Mouse (Mus musculus): ENCODE data around the gene Ankrd33.

Ankrd33 gene

DNA sequence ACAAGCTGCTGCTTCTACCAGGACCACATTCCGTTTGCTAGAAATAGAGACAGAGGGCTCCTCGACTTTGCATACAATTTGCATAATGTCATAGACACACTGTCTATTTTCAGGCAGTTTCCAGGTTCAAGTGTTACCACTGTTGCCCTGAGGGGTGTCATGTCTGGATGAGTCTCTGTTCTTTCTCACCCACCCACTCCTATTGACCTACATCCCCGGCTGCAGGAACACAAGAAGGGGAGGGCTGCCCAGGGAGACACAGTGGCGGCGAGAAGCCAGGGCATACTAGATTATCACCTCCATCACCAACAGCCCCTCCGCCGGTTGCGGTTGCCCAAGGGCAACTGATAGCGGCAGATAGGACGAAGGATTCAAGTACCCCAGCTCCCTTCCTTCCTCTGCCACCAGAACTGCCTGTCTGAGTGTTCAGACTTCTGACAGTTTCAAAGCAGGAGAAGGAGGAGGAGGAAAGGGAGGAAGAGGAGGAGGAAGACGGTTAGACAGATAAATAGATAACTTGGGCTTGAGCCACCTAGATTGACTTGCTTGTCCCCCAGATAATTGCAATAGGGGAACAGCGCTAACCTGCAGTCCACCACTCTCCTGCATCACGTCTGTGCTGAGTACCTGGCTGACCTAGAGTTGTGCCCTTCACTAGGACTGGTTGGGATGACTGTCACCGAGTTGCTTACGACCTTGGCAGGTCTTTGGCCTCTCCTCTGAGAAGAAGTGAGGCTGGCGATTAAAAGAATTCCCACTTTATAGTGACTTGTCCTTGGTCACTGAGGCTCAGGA lies 31.8 kb downstream of the Ankrd33 start:
- DNase-seq (ENCODE audit: low spot score in 2 of 2): no peak

DNA sequence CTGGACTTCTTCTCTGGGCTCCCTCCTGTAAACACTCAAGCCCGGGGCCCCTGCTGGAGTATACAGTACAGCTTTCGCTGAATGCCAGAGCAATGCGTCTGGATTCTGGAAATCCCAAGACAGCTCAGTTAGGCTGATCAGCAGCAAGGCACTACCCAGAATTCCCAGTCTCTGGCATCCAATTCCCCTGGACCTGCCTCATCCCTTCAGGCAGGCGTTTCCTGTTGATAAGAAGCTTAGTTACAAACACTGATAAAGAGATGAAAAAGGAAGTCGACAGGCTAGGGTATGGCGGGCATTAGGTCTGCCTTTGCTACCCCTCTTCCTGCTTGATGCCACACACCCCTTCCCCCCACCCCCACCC lies 32.3 kb downstream of the Ankrd33 start:
- no peak for DNase-seq (ENCODE audit: low spot score in 2 of 2)

DNA sequence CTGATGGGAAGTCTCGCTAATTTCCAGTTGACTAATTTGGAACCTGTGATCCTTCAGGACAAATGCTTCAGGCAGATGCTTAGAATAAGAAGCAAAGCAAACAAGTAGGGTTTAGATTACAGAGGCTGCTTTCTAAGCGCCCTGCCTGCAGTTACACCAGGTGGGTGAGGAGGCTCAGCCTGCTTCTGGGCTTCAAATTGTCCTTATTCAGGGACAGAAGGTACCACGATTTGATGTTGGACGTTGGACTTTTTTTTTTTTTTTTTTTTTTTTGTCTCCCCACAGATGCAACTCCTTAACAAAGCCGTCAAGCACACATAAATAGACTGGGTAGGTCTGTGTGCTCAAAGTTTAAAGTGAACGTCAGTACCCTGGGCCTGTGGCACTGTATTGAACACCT lies 33.0 kb downstream of the Ankrd33 start:
- DNase-seq (ENCODE audit: low spot score in 2 of 2): no peak

DNA sequence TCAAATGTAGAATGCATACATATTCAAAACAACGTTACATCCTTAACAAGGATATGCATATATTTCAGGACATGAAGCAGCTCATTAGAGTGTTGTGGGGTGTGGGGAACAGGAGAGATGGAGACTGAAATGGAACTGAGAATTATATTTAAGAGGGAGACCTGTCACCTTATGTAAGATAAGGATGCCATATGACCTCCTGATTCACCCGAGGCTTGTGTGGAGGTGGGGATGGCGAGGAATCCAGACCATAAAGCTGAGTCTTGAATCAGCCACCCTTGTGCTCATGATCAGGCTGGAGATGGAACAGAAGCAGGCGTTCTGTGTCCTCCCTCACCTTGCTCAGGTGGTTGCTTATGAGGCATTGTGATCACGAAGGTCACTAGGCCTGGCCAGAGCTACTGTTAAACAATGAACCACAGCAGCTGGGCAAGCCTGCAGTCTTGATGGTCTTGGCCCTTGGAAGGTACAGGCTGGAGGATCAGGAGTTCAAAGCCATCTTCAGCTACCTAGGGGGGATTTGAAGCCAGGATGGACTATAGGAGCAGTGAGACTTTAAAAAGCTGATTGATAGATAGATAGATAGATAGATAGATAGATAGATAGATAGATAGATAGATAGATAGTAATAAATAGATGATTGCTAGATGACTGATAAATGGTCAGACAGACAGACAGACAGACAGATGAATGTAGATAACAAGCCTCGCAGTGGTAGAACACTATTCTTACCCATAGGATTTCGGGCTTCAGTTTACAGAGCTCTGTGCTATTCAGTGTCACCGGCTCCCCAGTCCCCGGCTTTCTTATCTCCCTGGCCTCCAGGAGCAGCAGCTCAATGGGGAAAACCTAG lies 36.1 kb downstream of the Ankrd33 start:
- DNase-seq (ENCODE audit: low spot score in 2 of 2): no peak

DNA sequence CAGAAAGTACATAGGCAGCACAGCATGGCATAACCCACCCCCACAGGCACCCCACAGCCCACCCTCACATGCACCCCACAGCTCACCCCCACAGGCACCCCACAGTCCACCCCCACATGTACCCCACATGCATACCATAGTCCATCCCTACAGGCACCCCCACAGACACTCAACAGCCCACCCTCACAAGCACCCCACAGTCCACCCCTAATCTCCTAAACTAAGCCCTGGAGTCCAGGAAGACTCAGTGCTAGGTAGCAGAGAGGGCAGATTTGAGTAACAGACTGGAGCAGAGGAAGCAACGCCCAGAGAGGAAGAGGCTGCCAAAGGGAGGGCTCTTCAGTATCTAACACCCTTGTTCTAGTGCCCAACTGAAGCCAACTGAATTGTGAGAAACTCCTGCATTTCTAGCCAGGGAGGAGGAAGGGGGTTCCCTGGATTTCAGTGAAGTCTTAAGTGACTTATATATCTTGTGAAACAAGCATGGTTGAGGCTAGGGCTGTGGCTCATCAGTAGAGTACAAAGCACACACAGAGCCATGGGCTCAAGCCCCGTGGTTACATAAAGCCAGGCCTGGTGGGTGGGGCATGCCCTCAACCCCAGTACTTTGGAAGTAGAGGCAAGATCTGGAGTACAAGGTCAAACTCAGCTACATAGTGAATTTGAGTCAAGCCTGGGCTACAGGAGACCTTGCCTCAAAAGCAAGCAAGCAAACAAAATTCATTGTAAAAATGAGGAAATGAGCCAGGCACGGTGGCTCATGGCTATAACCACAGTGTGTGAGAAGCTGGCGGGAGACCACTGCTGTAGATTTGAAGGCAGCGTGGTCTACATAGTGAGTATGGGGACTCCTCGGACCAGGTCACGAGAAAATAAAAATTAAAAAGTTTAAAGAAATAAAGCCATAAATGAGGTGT lies 39.4 kb downstream of the Ankrd33 start:
- DNase-seq (ENCODE audit: low spot score in 2 of 2): no peak

DNA sequence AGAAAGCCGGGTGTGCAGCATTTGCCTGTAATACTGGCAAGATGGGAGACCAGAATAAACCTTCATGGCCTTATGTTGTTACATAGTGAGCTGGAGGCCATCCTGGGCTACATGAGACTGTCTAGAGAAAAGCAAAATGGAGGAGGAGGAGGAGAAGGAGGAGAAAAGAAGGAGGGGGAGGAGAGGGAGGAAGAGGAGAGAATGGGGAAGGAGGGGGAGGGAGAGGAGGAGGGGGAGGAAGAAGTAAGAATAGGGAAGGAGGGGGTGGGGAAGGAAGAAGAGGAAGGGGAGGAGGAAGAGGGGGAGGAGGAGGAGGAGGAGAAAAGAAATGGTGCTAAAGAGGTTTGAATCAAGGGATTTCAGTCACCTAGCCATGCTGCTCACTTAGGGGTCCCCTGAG lies 44.6 kb downstream of the Ankrd33 start:
- DNase-seq (ENCODE audit: low spot score in 2 of 2): no peak

DNA sequence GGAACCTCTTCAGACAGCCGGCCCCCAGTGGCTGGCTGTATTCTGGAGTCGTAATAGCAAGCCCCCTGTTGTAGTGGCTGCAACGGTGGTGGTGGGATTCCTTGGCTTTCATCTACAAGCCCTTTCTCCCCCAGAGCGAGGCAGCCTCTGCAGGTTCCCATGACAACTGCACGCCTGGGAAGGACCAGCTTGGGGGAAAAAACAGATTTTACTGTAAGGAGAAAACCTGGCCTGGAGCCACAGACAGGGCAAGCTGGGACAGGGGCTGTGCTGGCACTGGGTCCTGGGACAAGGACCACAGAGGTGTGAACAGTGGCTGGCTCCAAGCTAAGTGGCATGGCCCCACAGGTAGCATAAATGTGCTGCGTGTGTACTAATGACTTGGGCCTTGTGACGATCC lies 45.0 kb downstream of the Ankrd33 start:
- DNase-seq (ENCODE audit: low spot score in 2 of 2): peak; percentile 63 to 69

DNA sequence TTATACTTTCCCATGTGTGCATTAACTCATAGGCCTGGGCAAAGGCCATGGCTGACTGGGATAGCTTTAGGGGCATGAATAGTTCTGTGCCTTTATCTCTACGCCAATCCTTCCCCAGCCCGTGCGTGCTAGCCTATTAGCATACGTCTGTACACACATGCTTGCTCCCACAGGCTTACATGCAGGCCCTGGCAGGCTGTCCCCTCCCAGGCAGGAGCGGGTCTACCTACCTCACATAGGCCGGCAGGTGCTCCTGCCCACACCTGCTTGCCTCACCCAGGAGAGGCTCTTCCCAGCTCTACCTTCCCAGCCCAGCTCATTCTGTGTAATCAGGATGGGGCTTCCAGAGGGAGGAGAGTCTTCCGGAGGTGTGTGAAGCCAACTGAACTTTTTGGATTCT lies 46.0 kb downstream of the Ankrd33 start:
- DNase-seq (ENCODE audit: low spot score in 2 of 2): no peak

DNA sequence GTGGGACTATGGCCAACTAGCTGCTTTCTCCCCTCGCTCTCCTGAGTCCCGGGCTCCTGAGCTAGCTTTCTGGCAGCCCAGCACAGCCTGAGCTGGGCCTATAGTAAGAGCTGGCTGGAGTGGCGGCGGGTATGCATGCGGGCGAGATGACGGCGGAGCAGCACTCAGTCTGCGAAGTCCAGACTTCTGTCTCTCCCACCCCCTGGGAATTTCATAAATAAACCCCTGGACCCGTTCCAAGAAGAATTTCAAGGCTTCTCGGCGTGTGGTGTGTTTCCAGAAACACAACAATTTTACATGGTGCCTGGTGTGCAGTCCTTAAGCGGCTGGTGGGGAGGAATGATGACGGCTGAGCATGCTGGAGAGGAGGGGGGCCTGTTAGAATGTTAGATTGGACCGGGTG lies 47.5 kb downstream of the Ankrd33 start:
- peak; percentile 41 to 52 for DNase-seq (ENCODE audit: low spot score in 2 of 2)

DNA sequence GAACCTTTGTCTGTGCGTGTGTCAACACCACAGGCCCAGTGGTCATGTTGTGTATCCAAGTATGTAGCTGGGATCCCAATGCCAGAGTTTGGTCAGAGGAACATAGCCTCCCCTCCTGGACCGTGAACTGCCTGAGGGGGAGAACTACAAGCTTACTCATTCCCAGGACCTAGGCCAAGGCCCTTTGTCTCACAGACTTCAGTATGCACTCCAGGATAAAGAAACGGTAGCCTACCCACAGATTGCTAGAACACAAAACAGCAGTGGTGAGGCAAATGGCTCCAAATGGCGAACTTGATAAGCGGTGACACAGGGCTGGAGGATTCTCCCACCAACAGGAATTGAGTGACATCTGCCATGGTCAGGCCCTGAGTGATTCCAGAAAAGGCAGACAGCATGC lies 48.3 kb downstream of the Ankrd33 start:
- no peak for DNase-seq (ENCODE audit: low spot score in 2 of 2)

DNA sequence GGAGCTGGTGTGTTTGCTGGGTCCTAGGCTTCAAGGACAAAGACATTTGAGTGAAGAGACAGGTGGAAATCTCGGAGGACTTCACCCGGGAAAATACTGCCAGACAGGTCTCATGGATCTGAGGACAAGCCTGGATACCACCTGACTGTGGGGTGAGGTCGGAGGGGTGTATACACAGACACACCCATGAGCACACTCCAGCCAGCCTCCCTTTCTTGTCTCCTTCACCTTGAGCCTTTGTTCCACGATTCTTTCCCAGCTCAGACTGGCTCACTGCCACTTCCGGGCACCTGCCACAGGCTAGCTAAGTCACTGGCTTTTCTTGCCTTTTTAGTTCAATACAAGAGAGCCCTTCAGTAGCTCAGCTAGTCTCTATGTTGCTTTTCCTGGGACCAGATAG lies 48.7 kb downstream of the Ankrd33 start:
- no peak for DNase-seq (ENCODE audit: low spot score in 2 of 2)

DNA sequence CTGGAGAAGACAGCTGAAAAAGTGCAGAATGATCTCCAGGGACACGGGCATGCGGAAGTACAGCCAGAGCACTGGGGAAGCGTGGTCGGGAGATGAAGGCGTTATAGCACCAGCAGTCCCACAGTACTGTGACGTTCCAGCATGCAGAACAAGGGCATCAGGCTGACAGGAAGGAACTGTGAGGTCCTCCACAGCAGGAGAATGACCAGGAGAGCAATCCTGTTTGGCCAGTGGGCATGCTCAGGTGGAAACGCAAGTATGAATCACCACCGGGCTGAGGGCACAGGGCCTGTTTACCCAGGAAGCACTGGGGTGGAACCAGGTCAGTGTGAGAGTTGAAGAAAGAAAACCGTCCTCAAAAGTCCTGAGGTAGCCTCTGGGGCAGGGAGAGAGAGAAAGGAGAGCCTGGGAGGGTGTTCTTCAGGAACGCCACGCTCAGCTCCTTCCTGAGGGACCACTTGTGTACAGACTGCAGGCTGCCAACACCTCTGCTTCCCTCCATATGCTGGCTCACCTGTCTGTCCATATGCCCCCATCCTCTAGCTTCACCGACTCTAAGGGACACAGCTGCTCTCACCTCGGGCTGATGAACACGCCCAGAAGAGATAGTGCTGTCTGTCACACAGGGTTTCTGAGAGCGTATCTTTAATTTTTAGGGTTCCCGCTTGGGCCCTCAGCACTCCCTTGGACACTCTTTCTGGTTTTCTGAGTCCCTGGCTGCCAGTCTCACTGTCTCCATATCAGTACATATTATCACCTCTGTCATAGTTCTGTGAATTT lies 50.3 kb downstream of the Ankrd33 start:
- no peak for DNase-seq (ENCODE audit: low spot score in 2 of 2)

DNA sequence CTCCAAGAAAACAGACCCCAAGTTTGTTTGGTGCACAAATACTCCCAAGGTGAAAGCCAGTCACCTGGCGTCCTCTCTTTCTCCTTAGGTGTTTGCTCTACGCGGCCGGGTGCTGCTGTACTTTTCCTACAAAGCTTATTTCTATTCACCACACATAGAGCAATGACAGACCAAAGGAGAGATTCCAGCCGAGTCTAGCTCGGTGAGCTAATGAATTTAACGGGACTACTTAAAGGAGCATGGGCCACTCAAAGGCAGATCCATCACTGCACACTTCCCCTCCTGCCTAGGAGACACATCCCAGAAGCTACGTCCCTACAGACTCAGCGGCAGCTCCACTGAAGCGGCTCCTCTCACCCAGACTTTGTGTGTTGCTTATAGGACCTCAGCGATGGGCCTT lies 52.0 kb downstream of the Ankrd33 start:
- no peak for DNase-seq (ENCODE audit: low spot score in 2 of 2)

Measured in frontal cortex, postnatal 10 days (tissue).